21 mouse cellular contexts compared by ENCODE assay signal in genomic region chr1:125967671-125968070, GRCm38 (mm10). TPM values are rescaled to one million over a fixed set of nuclear protein-coding genes. Genes with fewer than 3 reads are reported as not detected.
"Had no signal": no experiment of that assay in that cellular context is flagged by ENCODE, and none has a peak within 500 bp of the region (broad histone marks: within the 10 kb centered on the region; RNA-seq: fewer than 3 reads in every experiment).

No protein-coding gene starts in this region.

- H3K4me2 ChIP-seq: lung, embryonic 14.5 days; midbrain, embryonic 13.5 days; neural tube, embryonic 13.5 days; neural tube, embryonic 15.5 days had no signal

- H3K4me3 ChIP-seq: midbrain, embryonic 10.5 days; midbrain, embryonic 13.5 days; myocyte; neural tube, embryonic 13.5 days; neural tube, embryonic 15.5 days had no signal

- H3K9me3 ChIP-seq: midbrain, embryonic 10.5 days; midbrain, embryonic 13.5 days; neural tube, embryonic 13.5 days; neural tube, embryonic 15.5 days had no signal

- H3K27me3 ChIP-seq: midbrain, embryonic 13.5 days; neural tube, embryonic 13.5 days; neural tube, embryonic 15.5 days had no signal

- H3K9ac ChIP-seq: liver, embryonic 14.5 days; lung, embryonic 14.5 days; midbrain, embryonic 13.5 days; neural tube, embryonic 13.5 days; neural tube, embryonic 15.5 days had no signal

- H3K27ac ChIP-seq: liver, embryonic 14.5 days; midbrain, embryonic 10.5 days; neural tube, embryonic 13.5 days; neural tube, embryonic 15.5 days had no signal

- DNase-seq: lung, adult 18-20 months; lung, embryonic 14.5 days; lung, postnatal 10 days; lung, postnatal 4 days; retina, postnatal 1 day; right cerebral cortex, adult 18-20 months; right cerebral cortex, postnatal 25 days; right cerebral cortex, postnatal 4 days; spleen, adult 18-20 months; thymus, adult 18-20 months; thymus, postnatal 14 days; thymus, postnatal 36 days had no signal

- ATAC-seq: midbrain, embryonic 13.5 days; midbrain, embryonic 16.5 days had no signal

- H3K4me1 ChIP-seq: neural tube, embryonic 15.5 days had no signal

- H3K36me3 ChIP-seq: midbrain, embryonic 10.5 days; midbrain, embryonic 13.5 days; neural tube, embryonic 15.5 days had no signal

RNA-seq across cellular contexts. Expression of gene Lypd1, which starts 54.8 kb away (rescaled TPM):
- total RNA-seq: megakaryocyte, adult 5-6 weeks; megakaryocyte-erythroid progenitor cell, adult 5-6 weeks had no signal
